8 mouse cellular contexts compared by ENCODE assay signal in the genomic region with DNA sequence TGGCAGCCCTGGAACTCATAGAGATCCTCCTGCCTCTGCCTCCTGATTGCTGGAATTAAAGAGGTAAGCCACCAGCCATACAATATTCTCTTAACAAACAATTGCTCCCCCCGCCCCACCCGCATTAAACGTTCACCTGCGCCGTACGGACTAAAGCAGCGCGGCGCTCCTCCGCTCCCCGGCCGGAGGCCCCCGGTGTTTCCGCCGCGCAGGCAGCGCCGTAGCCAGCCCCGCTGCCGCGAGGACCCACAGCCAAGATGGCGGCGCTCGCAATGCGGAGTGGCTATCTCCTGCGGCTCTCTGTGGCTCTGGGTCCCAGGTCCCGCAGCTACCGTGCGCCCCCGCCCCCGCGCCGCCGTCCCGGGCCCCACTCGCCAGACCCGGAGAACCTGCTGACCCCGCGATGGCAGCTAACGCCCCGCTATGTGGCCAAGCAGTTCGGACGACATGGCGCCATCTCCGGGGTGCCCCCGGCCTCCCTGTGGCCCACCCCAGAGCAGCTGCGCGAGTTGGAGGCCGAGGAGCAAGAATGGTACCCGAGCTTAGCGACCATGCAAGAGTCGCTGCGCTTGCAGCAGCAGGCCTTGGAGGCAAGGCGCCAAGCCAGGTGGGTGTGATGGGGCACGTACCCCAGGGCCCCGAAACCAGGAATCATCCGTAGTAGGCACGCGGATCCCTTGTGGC. TPM values are rescaled to one million over a fixed set of nuclear protein-coding genes. Genes with fewer than 3 reads are reported as not detected.
A peak's percentile ranks its signal among the peaks of the same experiment; 100 is the strongest.
DNase-seq lines count a peak whose midpoint lies in the region; ATAC-seq lines count a peak whose summit lies in the region.

No protein-coding gene starts in this region.

- H3K36me3 ChIP-seq in hindbrain, embryonic 11.5 days (ENCODE audit: control insufficient read depth, insufficient read depth, low read length): peaks cover 10% of the 10 kb centered on the region; the same call in 1 of the 2 replicates

- under 1% methylated on average over 58 of the region's 59 CpGs for WGBS in hindbrain, embryonic 11.5 days

- H3K27ac ChIP-seq in hindbrain, embryonic 11.5 days (ENCODE audit: low read depth, low read length): peak overlapping the region; percentile 94

- H3K4me2 ChIP-seq in hindbrain, embryonic 11.5 days (replicated peaks; ENCODE audit: low read depth, low read length): peak overlapping the region; percentile 61

- no peaks in the 10 kb centered on the region for H3K9me3 ChIP-seq in hindbrain, embryonic 11.5 days (ENCODE audit: control insufficient read depth, low read length)

- peak; percentile 79 for ATAC-seq in hindbrain, embryonic 11.5 days (ENCODE audit: low FRiP score)

- H3K27me3 ChIP-seq in hindbrain, embryonic 11.5 days (ENCODE audit: control insufficient read depth, insufficient read depth, low read length): no peaks in the 10 kb centered on the region

- peak overlapping the region; percentile 93 for H3K4me3 ChIP-seq in hindbrain, embryonic 11.5 days (ENCODE audit: low read depth, low read length)

- H3K4me1 ChIP-seq in hindbrain, embryonic 11.5 days (replicated peaks; ENCODE audit: control insufficient read depth, insufficient read depth, low read length): no peaks in the 10 kb centered on the region; the same call in 1 of the 2 replicates

- H3K9ac ChIP-seq in hindbrain, embryonic 11.5 days (ENCODE audit: low read depth, low read length): peak overlapping the region; percentile 97

- peak; percentile 89 for DNase-seq in NIH3T3 (ENCODE audit: low read depth)
- peak; percentile 87 to 89 for DNase-seq in cerebellum, postnatal 10 days
- peak; percentile 58 to 69 for DNase-seq in frontal cortex, postnatal 14 days (ENCODE audit: low spot score in 2 of 2)
- peak; percentile 88 for DNase-seq in hindbrain, embryonic 11.5 days (ENCODE audit: low spot score)
- DNase-seq in layer of hippocampus, postnatal 36 days: peak; percentile 76 to 77
- DNase-seq in lung, postnatal 14 days: peak; percentile 83
- DNase-seq in ovary, postnatal 14 days (ENCODE audit: low spot score): peak; percentile 79
- peak; percentile 90 for DNase-seq in thymus, postnatal 14 days

RNA-seq across cellular contexts. Expression of a gene that starts 0.9 kb away (rescaled TPM):
- polyA plus RNA-seq in hindbrain, embryonic 11.5 days (2014; fragmentation: Nextera tagmentation; extraction: Ambion mirVana): 36.0 and 37.2 TPM in 2 replicates
- total RNA-seq in layer of hippocampus, postnatal 36 days (2021): 10 to 100 TPM; 23.2 to 25.7 TPM

RNA-seq across cellular contexts. Expression of a gene that starts 8.3 kb away (rescaled TPM):
- 88.6 and 91.3 TPM in 2 replicates for polyA plus RNA-seq in hindbrain, embryonic 11.5 days (2014; fragmentation: Nextera tagmentation; extraction: Ambion mirVana)
- total RNA-seq in layer of hippocampus, postnatal 36 days (2021): 10 to 100 TPM; 67.9 to 68.5 TPM

RNA-seq across cellular contexts. Expression of a gene that starts 9.6 kb away (rescaled TPM):
- 6.2 and 7.1 TPM in 2 replicates for polyA plus RNA-seq in hindbrain, embryonic 11.5 days (2014; fragmentation: Nextera tagmentation; extraction: Ambion mirVana)
- total RNA-seq in layer of hippocampus, postnatal 36 days (2021): 10 to 100 TPM in 1 of 2 experiments, 1 to 10 TPM in 1; 9.4 to 10.5 TPM

RNA-seq across cellular contexts. Expression of a gene that starts 14.6 kb away (rescaled TPM):
- 837 and 845 TPM in 2 replicates for polyA plus RNA-seq in hindbrain, embryonic 11.5 days (2014; fragmentation: Nextera tagmentation; extraction: Ambion mirVana)
- total RNA-seq in layer of hippocampus, postnatal 36 days (2021): 100 to 1,000 TPM; 557 to 631 TPM

RNA-seq across cellular contexts. Expression of a gene that starts 24.6 kb away (rescaled TPM):
- 89.6 and 91.4 TPM in 2 replicates for polyA plus RNA-seq in hindbrain, embryonic 11.5 days (2014; fragmentation: Nextera tagmentation; extraction: Ambion mirVana)
- 10 to 100 TPM; 51.2 to 52.7 TPM for total RNA-seq in layer of hippocampus, postnatal 36 days (2021)

Comparison
In these comparisons a context has a peak if more than half of its experiments do, and no peak if none do; other contexts are left out.
1. Peak in every context shown above with its lines: DNase-seq, ATAC-seq, H3K4me3 ChIP-seq and H3K27ac ChIP-seq.